Mouse (Mus musculus) kidney, adult 2 months (tissue): ENCODE data around the gene Foxj1. TPM values are rescaled to one million over a fixed set of nuclear protein-coding genes. Genes with fewer than 3 reads are reported as not detected.

ENCODE experiments used
- DNase-seq: peaks from one replicate; pipeline ENCODE4 v3.0.0; 2021
- H3K27ac ChIP-seq: fragments of 200-500 bp; 2 replicates; pipeline ENCODE4 v1.5.1; 2012; ENCODE audit warnings: low read depth, low read length, control low read depth, inconsistent platforms; ENCODE audit not compliant: insufficient read depth
- H3K27me3 ChIP-seq: fragments of 200-500 bp; replicated peaks from 2 replicates; pipeline ENCODE4 v1.6.1; 2012; ENCODE audit warnings: mild to moderate bottlenecking, moderate library complexity, low read length, inconsistent platforms; ENCODE audit not compliant: control insufficient read depth, insufficient read depth
- H3K36me3 ChIP-seq: fragments of 200-500 bp; 2 replicates; pipeline ENCODE4 v1.6.1; 2012; ENCODE audit warnings: mild to moderate bottlenecking, moderate library complexity, low read length, inconsistent platforms; ENCODE audit not compliant: control insufficient read depth, insufficient read depth
- H3K4me1 ChIP-seq: fragments of 200-500 bp; 2 replicates; pipeline ENCODE4 v1.6.1; 2011; ENCODE audit warnings: low read length; ENCODE audit not compliant: control insufficient read depth, insufficient read depth
- H3K4me3 ChIP-seq: fragments of 200-500 bp; 2 replicates; pipeline ENCODE4 v1.5.1; 2011; ENCODE audit warnings: mild to moderate bottlenecking, low read depth, low read length, control low read depth; ENCODE audit not compliant: insufficient read depth
- CTCF ChIP-seq: fragments of 200-500 bp; conservative IDR thresholded peaks from 2 replicates; pipeline ENCODE4 v1.5.1; 2011; ENCODE audit warnings: low read depth, mild to moderate bottlenecking, control low read depth, low read length, moderate library complexity, mixed read lengths; ENCODE audit not compliant: insufficient read depth, insufficient read length
- POLR2A ChIP-seq: fragments of 200-500 bp; IDR thresholded peaks from one replicate; pipeline ENCODE4 v1.6.1; 2011; ENCODE audit warnings: low read depth, low read length, control low read depth
- WGBS: fragments of 180-500 bp; shearing (Covaris S2); methylation state at CpG from one replicate; pipeline ENCODE4 v1.1.7; 2018; 5-methylcytosine and 5-hydroxymethylcytosine counted together
- polyA plus RNA-seq: library from polyadenylated mRNA; depleted of rRNA; stranded (reverse); fragments of >200 nt; gene quantifications from 2 replicates; pipeline ENCODE4 v1.2.3, GENCODE M21; 2012

Foxj1 gene
- polyA plus RNA-seq, 1 experiment = 0.80 TPM

GRCm38 (mm10) chr11:116332232-116332982 is 2.8 kb downstream of the Foxj1 start:
- peak; percentile 46 for DNase-seq
- no peak for TF ChIP-seq CTCF
- TF ChIP-seq POLR2A = no peak
- Histone ChIP-seq H3K27ac (no peak overlapping the region), H3K4me1 (peaks cover 16% of the 10 kb centered on the region; the same call in 1 of the 2 replicates), H3K36me3 (no peaks in the 10 kb centered on the region), H3K4me3 (no peak overlapping the region), H3K27me3 (no peaks in the 10 kb centered on the region)
- 44% methylated on average over 19 of the region's 19 CpGs for WGBS

DNA sequence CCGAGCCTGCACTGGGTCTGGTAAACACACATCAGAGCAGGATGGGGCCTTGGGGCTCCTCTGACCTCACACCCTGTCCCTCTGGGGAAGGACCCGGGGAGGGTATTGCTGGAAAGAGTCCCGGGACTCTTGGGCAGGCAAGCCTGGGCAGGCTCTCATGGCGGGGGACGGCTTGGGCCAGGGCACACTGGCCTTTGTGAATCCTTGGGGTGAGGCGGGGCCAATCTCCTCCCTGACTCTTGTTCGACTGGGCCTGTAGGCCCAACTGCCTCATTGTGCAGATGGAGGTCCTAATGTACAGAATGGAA is 5.0 kb downstream of the Foxj1 start:
- Histone ChIP-seq H3K27ac (no peak overlapping the region), H3K27me3 (no peaks in the 10 kb centered on the region), H3K4me3 (no peak overlapping the region), H3K36me3 (no peaks in the 10 kb centered on the region), H3K4me1 (peaks cover 16% of the 10 kb centered on the region; the same call in 1 of the 2 replicates)
- no peak for DNase-seq
- no peak for TF ChIP-seq POLR2A
- whole genome bisulfite sequencing = 69% methylated on average over 7 of the region's 7 CpGs

GRCm38 (mm10) chr11:116329314-116330210 is 5.6 kb downstream of the Foxj1 start:
- H3K4me1 ChIP-seq = peaks cover 11% of the 10 kb centered on the region; the same call in 1 of the 2 replicates
- no peak overlapping the region for H3K27ac ChIP-seq
- TF ChIP-seq POLR2A = no peak
- TF ChIP-seq CTCF = no peak
- H3K27me3 ChIP-seq = no peaks in the 10 kb centered on the region
- WGBS = 40% methylated on average over 18 of the region's 18 CpGs
- DNase-seq = peak; percentile 71
- H3K4me3 ChIP-seq = no peak overlapping the region
- no peaks in the 10 kb centered on the region for H3K36me3 ChIP-seq

DNA sequence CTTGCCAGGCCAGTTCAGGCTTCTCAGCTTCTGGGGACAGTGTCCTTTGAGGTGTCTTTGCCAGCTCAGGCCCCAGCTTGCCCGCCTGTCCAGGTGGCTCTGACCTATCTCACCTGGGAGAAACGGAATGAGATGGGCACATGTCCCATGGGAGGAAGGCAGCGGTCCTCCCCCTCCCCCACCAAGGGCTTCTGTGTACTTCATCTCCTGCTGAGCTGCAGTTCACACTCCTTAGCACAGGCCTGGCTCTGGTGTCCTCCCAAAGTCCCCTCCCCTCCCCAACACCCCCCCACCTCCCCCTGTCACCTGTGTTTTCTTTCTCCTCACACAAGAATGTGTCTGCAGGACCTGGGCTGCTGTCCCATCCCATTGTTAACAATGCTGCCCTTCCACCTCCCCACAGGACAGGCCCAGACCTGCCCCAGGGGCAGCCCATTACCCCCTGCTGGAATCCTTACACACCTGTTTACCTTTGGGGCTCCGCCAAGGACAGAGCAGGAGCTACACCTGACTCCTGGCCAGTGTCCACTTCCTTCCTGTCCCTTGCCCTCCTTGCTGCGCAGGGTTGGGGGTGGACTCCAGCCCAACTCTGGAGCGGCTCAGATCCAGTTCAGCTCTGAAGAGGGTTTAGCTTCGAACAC is 8.1 kb downstream of the Foxj1 start:
- DNase-seq = peak; percentile 19
- Histone ChIP-seq H3K4me3 (no peak overlapping the region), H3K27ac (no peak overlapping the region), H3K27me3 (no peaks in the 10 kb centered on the region), H3K4me1 (peaks cover 3% of the 10 kb centered on the region; the same call in 1 of the 2 replicates), H3K36me3 (no peaks in the 10 kb centered on the region)
- WGBS = 63% methylated on average over 7 of the region's 7 CpGs
- no peak for TF ChIP-seq POLR2A
- no peak for TF ChIP-seq CTCF

- 3% methylated on average over 41 of the region's 41 CpGs for WGBS
- TF ChIP-seq POLR2A (no peak), CTCF (peak; percentile 81)
- Histone ChIP-seq H3K27ac (no peak overlapping the region), H3K27me3 (no peaks in the 10 kb centered on the region), H3K36me3 (no peaks in the 10 kb centered on the region), H3K4me1 (peaks cover 2% of the 10 kb centered on the region; the same call in 1 of the 2 replicates), H3K4me3 (peak overlapping the region; percentile 35)
- DNase-seq = peak; percentile 81
Measured at GRCm38 (mm10) chr11:116318719-116319659, 16.2 kb downstream of the Foxj1 start.

DNA sequence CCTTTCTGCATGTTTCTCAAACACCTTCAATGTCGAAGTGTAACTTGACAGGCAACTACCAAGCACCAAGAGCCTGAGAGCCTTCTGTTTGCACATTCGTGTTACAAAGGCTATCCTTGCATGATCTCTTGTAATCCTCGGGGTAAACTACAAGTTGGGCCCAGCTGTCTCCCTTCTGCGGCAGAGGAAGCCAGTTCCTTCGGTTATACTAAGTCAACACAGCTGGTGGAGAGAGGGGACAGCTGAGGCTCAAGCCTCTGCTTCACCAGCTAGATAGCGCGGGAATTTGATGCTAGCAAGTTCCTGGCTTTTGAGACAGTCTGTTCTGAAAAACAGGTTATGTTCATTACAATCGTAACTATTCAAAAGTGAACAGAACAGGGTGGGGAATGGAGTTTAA is 22.8 kb downstream of the Foxj1 start:
- Histone ChIP-seq H3K4me1 (no peaks in the 10 kb centered on the region), H3K27me3 (no peaks in the 10 kb centered on the region), H3K27ac (no peak overlapping the region), H3K36me3 (no peaks in the 10 kb centered on the region), H3K4me3 (no peak overlapping the region)
- WGBS = 53% methylated on average over 8 of the region's 8 CpGs
- DNase-seq = no peak
- TF ChIP-seq CTCF (no peak), POLR2A (no peak)
